19 mouse cellular contexts compared by ENCODE assay signal in the genomic region with DNA sequence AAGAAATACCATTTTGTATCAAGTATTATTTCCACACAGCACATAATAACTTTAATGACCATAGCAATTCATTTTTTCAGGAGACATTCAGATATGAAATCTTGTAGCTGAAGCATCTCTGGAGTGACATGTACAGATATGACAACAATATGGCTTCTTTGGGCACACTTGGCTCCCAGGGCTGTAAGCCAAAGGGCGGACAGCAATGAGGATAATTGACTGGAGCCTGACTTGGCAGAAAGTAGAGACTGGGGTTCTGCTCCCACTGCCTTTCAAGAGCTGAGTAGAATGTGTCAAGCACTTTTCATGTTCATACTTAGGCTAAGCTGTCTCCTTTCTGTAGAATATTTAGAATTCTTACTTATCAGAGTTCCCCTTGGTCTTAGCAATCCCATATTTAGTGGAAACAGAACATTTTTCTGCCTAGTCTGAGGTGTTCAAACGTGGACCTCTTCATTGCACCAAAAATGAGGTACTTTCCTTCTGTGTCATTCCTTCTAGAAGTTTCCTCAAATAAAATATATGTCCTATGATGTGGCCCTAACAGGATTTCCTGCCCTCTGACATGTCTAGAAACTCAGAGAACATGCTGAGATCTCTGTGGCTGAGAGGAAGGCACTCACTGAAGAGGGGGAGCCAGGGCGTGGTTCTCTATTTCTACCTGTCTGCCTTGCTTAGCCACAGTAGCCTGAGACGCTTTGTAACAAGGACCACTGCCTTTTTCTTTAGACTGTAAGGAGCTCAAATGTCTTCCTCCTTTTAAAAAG.
DNase-seq lines count a peak whose midpoint lies in the region; ATAC-seq and TF ChIP-seq lines count a peak whose summit lies in the region.
"Had no signal": no experiment of that assay in that cellular context is flagged by ENCODE, and none has a peak within 500 bp of the region (broad histone marks: within the 10 kb centered on the region; RNA-seq: fewer than 3 reads in every experiment).

No protein-coding gene starts in this region.

- no peak overlapping the region for H3K4me3 ChIP-seq in thymus, adult 2 months (ENCODE audit: control insufficient read depth, insufficient read depth, low read length)
- no peak overlapping the region for H3K4me3 ChIP-seq in forebrain, embryonic 15.5 days
- H3K4me3 ChIP-seq in hindbrain, embryonic 13.5 days: no peak overlapping the region
- H3K4me3 ChIP-seq: heart, embryonic 15.5 days; hindbrain, embryonic 10.5 days had no signal

- H3K4me2 ChIP-seq in forebrain, embryonic 15.5 days (replicated peaks): no peak overlapping the region
- no peak overlapping the region for H3K4me2 ChIP-seq in hindbrain, embryonic 13.5 days
- H3K4me2 ChIP-seq: heart, embryonic 15.5 days had no signal

- TF ChIP-seq POLR2A in thymus, adult 2 months (IDR thresholded peaks at IDR 0.05; ENCODE audit: control insufficient read depth, extremely low read depth, insufficient read depth, low read length, poor library complexity): no peak

- no peak for TF ChIP-seq CTCF in thymus, adult 2 months (IDR thresholded peaks at IDR 0.05; ENCODE audit: borderline replicate concordance, control insufficient read depth, extremely low read depth, insufficient read depth, low read length, poor library complexity)

- H3K27ac ChIP-seq in thymus, adult 2 months (ENCODE audit: control insufficient read depth, insufficient read depth, low read length): no peak overlapping the region
- no peak overlapping the region for H3K27ac ChIP-seq in forebrain, embryonic 15.5 days (replicated peaks)
- H3K27ac ChIP-seq in hindbrain, embryonic 13.5 days: no peak overlapping the region
- H3K27ac ChIP-seq: heart, embryonic 15.5 days; hindbrain, embryonic 10.5 days; kidney, postnatal 0 days; liver, embryonic 14.5 days had no signal

- no peak overlapping the region for H3K9ac ChIP-seq in forebrain, embryonic 15.5 days (replicated peaks)
- no peak overlapping the region for H3K9ac ChIP-seq in hindbrain, embryonic 13.5 days
- H3K9ac ChIP-seq: forebrain, postnatal 0 days; heart, embryonic 15.5 days; liver, embryonic 14.5 days had no signal

- H3K36me3 ChIP-seq in thymus, adult 2 months (ENCODE audit: control insufficient read depth, insufficient read depth, low read length): no peaks in the 10 kb centered on the region
- H3K36me3 ChIP-seq in forebrain, embryonic 15.5 days: no peaks in the 10 kb centered on the region
- H3K36me3 ChIP-seq in hindbrain, embryonic 13.5 days: no peaks in the 10 kb centered on the region
- H3K36me3 ChIP-seq: heart, embryonic 15.5 days; hindbrain, embryonic 10.5 days had no signal

- ATAC-seq in cerebellum, adult (ENCODE audit: insufficient number of reproducible peaks, low FRiP score, low TSS enrichment): peak; percentile 56; the same call in 1 of the 2 replicates
- ATAC-seq in forebrain, embryonic 15.5 days (replicated peaks): no peak
- no peak for ATAC-seq in hindbrain, embryonic 13.5 days (ENCODE audit: low FRiP score)
- ATAC-seq: forebrain, postnatal 0 days; lung, postnatal 0 days had no signal

- DNase-seq in cerebellum, postnatal 4 days (ENCODE audit: low spot score in 2 of 2): no peak
- peak; percentile 61 for DNase-seq in T-cell, adult 2 months (ENCODE audit: low spot score)
- DNase-seq in cerebellum, postnatal 10 days: peak; percentile 70 to 77
- peak; percentile 27 for DNase-seq in thymus, adult 2 months
- no peak for DNase-seq in heart, postnatal 4 days
- DNase-seq: adrenal gland, postnatal 36 days; forebrain, postnatal 0 days; heart, adult 18-20 months; kidney, adult 11 months; midbrain, embryonic 14.5 days; spleen, adult 18-20 months had no signal

- peaks cover 2% of the 10 kb centered on the region for H3K4me1 ChIP-seq in thymus, adult 2 months (replicated peaks; ENCODE audit: control insufficient read depth, insufficient read depth, low read length)
- no peaks in the 10 kb centered on the region for H3K4me1 ChIP-seq in forebrain, embryonic 15.5 days
- no peaks in the 10 kb centered on the region for H3K4me1 ChIP-seq in hindbrain, embryonic 13.5 days (replicated peaks)
- H3K4me1 ChIP-seq: heart, embryonic 15.5 days; hindbrain, embryonic 10.5 days had no signal

- WGBS in thymus, adult 2 months: 30% methylated on average over 4 of the region's 4 CpGs
- WGBS in forebrain, embryonic 15.5 days: 65% methylated on average over 4 of the region's 4 CpGs
- 83% methylated on average over 4 of the region's 4 CpGs for WGBS in hindbrain, embryonic 13.5 days

- H3K27me3 ChIP-seq in thymus, adult 2 months (ENCODE audit: control insufficient read depth, insufficient read depth, low read length): no peaks in the 10 kb centered on the region
- no peaks in the 10 kb centered on the region for H3K27me3 ChIP-seq in forebrain, embryonic 15.5 days
- H3K27me3 ChIP-seq in hindbrain, embryonic 13.5 days: no peaks in the 10 kb centered on the region
- H3K27me3 ChIP-seq: heart, embryonic 15.5 days had no signal

- H3K9me3 ChIP-seq in forebrain, embryonic 15.5 days: no peaks in the 10 kb centered on the region
- no peaks in the 10 kb centered on the region for H3K9me3 ChIP-seq in hindbrain, embryonic 13.5 days
- H3K9me3 ChIP-seq: heart, embryonic 15.5 days; hindbrain, embryonic 10.5 days had no signal

Comparison
In these comparisons a context has a peak if more than half of its experiments do, and no peak if none do; other contexts are left out.
1. DNase-seq: peak in T-cell, adult 2 months (single experiment), cerebellum, postnatal 10 days (2 of 2) and thymus, adult 2 months (single experiment); none in cerebellum, postnatal 4 days (0 of 2) and heart, postnatal 4 days (single experiment).